8 mouse cellular contexts compared by ENCODE assay signal in the genomic region with DNA sequence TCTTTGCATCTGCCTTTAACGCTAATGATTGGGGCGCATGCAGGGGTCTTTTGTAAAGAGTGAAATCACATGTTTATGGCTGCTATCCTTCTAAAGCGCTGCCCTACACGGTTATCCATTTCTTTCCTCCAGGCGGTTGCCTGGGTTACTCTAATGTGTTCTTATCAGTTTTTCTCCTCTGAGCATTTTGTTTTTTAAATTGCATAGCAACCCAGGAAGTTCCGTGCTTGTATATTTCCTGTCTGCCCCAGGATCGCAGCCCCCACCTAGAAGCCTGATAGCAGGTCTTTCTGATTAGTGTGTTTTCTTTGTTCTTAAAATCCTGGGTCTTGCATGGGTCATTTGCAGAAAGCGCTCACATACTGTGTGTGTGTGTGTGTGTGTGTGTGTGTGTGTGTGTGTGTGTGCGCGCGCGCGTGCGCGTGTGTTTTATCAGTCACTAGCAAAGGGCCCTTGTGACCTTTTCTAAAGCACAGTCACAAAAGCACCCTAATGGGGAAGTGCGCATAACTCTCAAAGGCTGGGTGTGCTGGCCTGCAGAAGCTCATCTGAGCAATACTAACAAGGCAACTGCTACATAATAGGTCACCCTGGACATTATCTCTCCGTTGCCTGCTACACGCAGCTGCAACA. TPM values are rescaled to one million over a fixed set of nuclear protein-coding genes. Genes with fewer than 3 reads are reported as not detected.
A peak's percentile ranks its signal among the peaks of the same experiment; 100 is the strongest.
DNase-seq lines count a peak whose midpoint lies in the region; ATAC-seq and TF ChIP-seq lines count a peak whose summit lies in the region.
"Had no signal": no experiment of that assay in that cellular context is flagged by ENCODE, and none has a peak within 500 bp of the region (broad histone marks: within the 10 kb centered on the region; RNA-seq: fewer than 3 reads in every experiment).

No protein-coding gene starts in this region.

- no peak for TF ChIP-seq CTCF in spleen, adult 2 months (IDR thresholded peaks at IDR 0.05; ENCODE audit: extremely low read depth, insufficient read depth, insufficient read length, insufficient replicate concordance)

- H3K4me1 ChIP-seq in spleen, adult 2 months (ENCODE audit: control insufficient read depth, insufficient read depth, insufficient read length), result peaks cover 2% of the 10 kb centered on the region; the same call in 1 of the 2 replicates
- 0 out of 2 replicates have a peak, but pooled peaks cover 9% of the 10 kb centered on the region for H3K4me1 ChIP-seq in liver, embryonic 13.5 days (replicated peaks)
- no peaks in the 10 kb centered on the region for H3K4me1 ChIP-seq in stomach, embryonic 16.5 days (ENCODE audit: control insufficient read depth, insufficient read depth, low read length)

- ATAC-seq in granulocyte monocyte progenitor cell, adult 5-6 weeks (replicated peaks; ENCODE audit: poor library complexity, severe bottlenecking), result peak; percentile 87
- ATAC-seq in liver, embryonic 13.5 days (ENCODE audit: low read depth), result peak; percentile 66
- ATAC-seq in stomach, embryonic 16.5 days (ENCODE audit: insufficient read depth, low FRiP score), result peak; percentile 76; the same call in 1 of the 2 replicates

- no peaks in the 10 kb centered on the region for H3K27me3 ChIP-seq in spleen, adult 2 months (ENCODE audit: control insufficient read depth, insufficient read depth, low read length)
- H3K27me3 ChIP-seq in liver, embryonic 13.5 days, result no peaks in the 10 kb centered on the region
- H3K27me3 ChIP-seq in stomach, embryonic 16.5 days (ENCODE audit: control insufficient read depth, insufficient read depth, low read length), result no peaks in the 10 kb centered on the region

- peak in 1 of 2 experiments; percentile 28 for DNase-seq in spleen, adult 2 months (ENCODE audit: low read depth in 1 of 2, low spot score in 2 of 2)
- no peak for DNase-seq in spleen, adult 18-20 months
- DNase-seq in liver, embryonic 13.5 days, result no peak
- no peak for DNase-seq in left cerebral cortex, postnatal 14 days (ENCODE audit: low spot score in 2 of 2)
- DNase-seq in urinary bladder, postnatal 10 days (ENCODE audit: low spot score), result no peak
- DNase-seq: kidney, adult 8-10 months had no signal

- peak overlapping the region; percentile 32 for H3K4me2 ChIP-seq in liver, embryonic 13.5 days
- 0 out of 2 replicates have a peak overlapping the region, but pooled peaks have one; percentile 10 for H3K4me2 ChIP-seq in stomach, embryonic 16.5 days (ENCODE audit: low read depth, low read length)

- no peak for TF ChIP-seq POLR2A in spleen, adult 2 months (IDR thresholded peaks at IDR 0.05; ENCODE audit: low read depth, low read length)

- H3K36me3 ChIP-seq in spleen, adult 2 months (ENCODE audit: control insufficient read depth, insufficient read depth, low read length), result no peaks in the 10 kb centered on the region
- H3K36me3 ChIP-seq in liver, embryonic 13.5 days, result no peaks in the 10 kb centered on the region
- no peaks in the 10 kb centered on the region for H3K36me3 ChIP-seq in stomach, embryonic 16.5 days (ENCODE audit: control insufficient read depth, insufficient read depth, low read length)

- H3K4me3 ChIP-seq in spleen, adult 2 months (ENCODE audit: extremely low read depth, insufficient read depth, insufficient read length), result peak overlapping the region; percentile 29; the same call in 1 of the 2 replicates
- H3K4me3 ChIP-seq in liver, embryonic 13.5 days (replicated peaks), result no peak overlapping the region
- 0 out of 2 replicates have a peak overlapping the region, but pooled peaks have one; percentile 6 for H3K4me3 ChIP-seq in stomach, embryonic 16.5 days (replicated peaks; ENCODE audit: low read length)

- WGBS in spleen, adult 2 months, result 39% methylated on average over 18 of the region's 18 CpGs
- WGBS in liver, embryonic 13.5 days (ENCODE audit: insufficient replicate concordance), result 44% methylated on average over 18 of the region's 18 CpGs
- WGBS in stomach, embryonic 16.5 days, result 54% methylated on average over 18 of the region's 18 CpGs

- H3K9me3 ChIP-seq in liver, embryonic 13.5 days (replicated peaks), result no peaks in the 10 kb centered on the region
- no peaks in the 10 kb centered on the region for H3K9me3 ChIP-seq in stomach, embryonic 16.5 days (replicated peaks; ENCODE audit: control insufficient read depth, low read length)

- intact Hi-C loops in left cerebral cortex, postnatal 14 days (cut with DNase I), result no loop called here

- H3K27ac ChIP-seq in spleen, adult 2 months (ENCODE audit: insufficient read depth, low read length), result peak overlapping the region; percentile 45
- no peak overlapping the region for H3K27ac ChIP-seq in liver, embryonic 13.5 days
- no peak overlapping the region for H3K27ac ChIP-seq in stomach, embryonic 16.5 days (ENCODE audit: low read length)

- H3K9ac ChIP-seq in liver, embryonic 13.5 days, result no peak overlapping the region
- no peak overlapping the region for H3K9ac ChIP-seq in stomach, embryonic 16.5 days (ENCODE audit: low read length)

RNA-seq across cellular contexts. Expression of a gene that starts 42.5 kb away (rescaled TPM):
- not detected in 2 replicates for polyA plus RNA-seq in spleen, adult 2 months (2012; rRNA removed)
- not detected in 2 replicates for total RNA-seq in granulocyte monocyte progenitor cell, adult 5-6 weeks (2014; fragmentation: Nextera tagmentation)
- total RNA-seq in granulocyte monocyte progenitor cell, adult 5-6 weeks (2017), result not detected in 2 replicates
- polyA plus RNA-seq in liver, embryonic 13.5 days (2015; fragmentation: Nextera tagmentation; extraction: Ambion mirVana), result 7.6 and 11.6 TPM in 2 replicates
- 20.9 and 498 TPM in 2 replicates for polyA plus RNA-seq in stomach, embryonic 16.5 days (2015; fragmentation: Nextera tagmentation; extraction: Ambion mirVana)
- total RNA-seq in left cerebral cortex, postnatal 14 days (2021), result 1 to 10 TPM in 1 of 2 experiments, under 1 TPM in 1; 0.62 to 2.1 TPM

RNA-seq across cellular contexts. Expression of a gene that starts 51.0 kb away (rescaled TPM):
- 32.6 and 46.9 TPM in 2 replicates for polyA plus RNA-seq in spleen, adult 2 months (2012; rRNA removed)
- total RNA-seq in granulocyte monocyte progenitor cell, adult 5-6 weeks (2014; fragmentation: Nextera tagmentation), result 32.9 and 51.0 TPM in 2 replicates
- total RNA-seq in granulocyte monocyte progenitor cell, adult 5-6 weeks (2017), result 33.8 and 33.9 TPM in 2 replicates
- 25.7 and 25.8 TPM in 2 replicates for polyA plus RNA-seq in liver, embryonic 13.5 days (2015; fragmentation: Nextera tagmentation; extraction: Ambion mirVana)
- polyA plus RNA-seq in stomach, embryonic 16.5 days (2015; fragmentation: Nextera tagmentation; extraction: Ambion mirVana), result 77.7 and 85.9 TPM in 2 replicates
- 100 to 1,000 TPM; 161 to 170 TPM for total RNA-seq in left cerebral cortex, postnatal 14 days (2021)
